Mouse (Mus musculus): ENCODE measurements at regions not wholly inside any gene's neighbourhood (a gene's known extent, or its start where the extent isn't known, plus 50 kb on each side); places are given as distances from the start of the nearest gene placed in this dataset.

GRCm38 (mm10) chr3:140179471-140179870 is 974.0 kb downstream of the Stpg2 start:
- DNase-seq: no peak
- intact Hi-C loops (cut with DNase I): no loop called here

GRCm38 (mm10) chr3:140182690-140183089 is 977.2 kb downstream of the Stpg2 start:
- intact Hi-C loops (cut with DNase I): no loop called here
- no peak for DNase-seq

- DNase-seq: no peak
- intact Hi-C loops (cut with DNase I): no loop called here
Measured at GRCm38 (mm10) chr3:140184899-140185525, 979.5 kb downstream of the Stpg2 start.

GRCm38 (mm10) chr3:140205914-140206313 is 1000.4 kb downstream of the Stpg2 start:
- no peak for DNase-seq
- intact Hi-C loops (cut with DNase I): no loop called here

GRCm38 (mm10) chr3:140221478-140221877 is 990.7 kb downstream of the Pdha2 start:
- intact Hi-C loops (cut with DNase I): no loop called here

GRCm38 (mm10) chr3:140230712-140231111 is 981.4 kb downstream of the Pdha2 start:
- intact Hi-C loops (cut with DNase I): no loop called here
- no peak for DNase-seq

More at GRCm38 (mm10) chr3:140221478-140221877, 990.7 kb downstream of the Pdha2 start:
- DNase-seq: no peak

GRCm38 (mm10) chr3:140233144-140233543 is 979.0 kb downstream of the Pdha2 start:
- intact Hi-C loops (cut with DNase I): no loop called here

DNA sequence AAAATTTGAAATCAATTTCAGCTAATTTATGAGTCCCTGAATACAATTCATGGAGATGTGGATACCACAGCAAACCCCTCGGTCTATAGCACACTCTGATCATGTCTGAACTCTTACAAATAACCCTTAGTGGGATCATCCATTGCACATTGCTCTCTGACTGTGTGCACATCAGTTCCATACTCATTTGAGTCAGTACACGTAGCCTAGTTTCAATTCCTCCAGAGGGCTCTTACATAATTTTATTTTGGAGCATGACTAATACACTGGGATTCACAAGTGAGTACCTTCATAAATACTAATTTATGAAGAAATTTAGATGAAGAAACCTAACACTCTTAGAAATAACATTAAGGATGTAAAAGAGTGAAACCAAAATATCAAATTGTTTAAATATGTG is 978.3 kb downstream of the Pdha2 start:
- intact Hi-C loops (cut with DNase I): no loop called here
- DNase-seq: no peak

More at GRCm38 (mm10) chr3:140233144-140233543, 979.0 kb downstream of the Pdha2 start:
- DNase-seq: no peak

DNA sequence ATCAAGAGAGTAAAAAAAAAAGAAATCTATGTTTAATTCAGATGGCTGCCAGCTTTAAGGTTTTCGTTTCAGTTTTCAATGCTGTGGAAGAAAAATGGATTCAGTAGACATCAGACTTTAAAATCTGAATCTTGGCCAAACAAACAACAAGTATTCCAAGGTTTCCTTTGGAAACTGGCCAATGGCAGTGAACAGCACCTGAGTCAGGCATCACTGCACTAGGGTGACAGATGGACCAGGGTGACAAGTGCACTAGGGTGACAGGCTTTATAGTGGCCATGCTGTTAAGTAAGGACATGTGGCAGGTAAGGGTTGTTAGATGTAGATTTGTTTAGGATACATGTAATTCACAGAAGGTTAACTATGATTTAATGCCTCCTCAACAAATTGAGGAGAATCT is 972.9 kb downstream of the Pdha2 start:
- no peak for DNase-seq
- intact Hi-C loops (cut with DNase I): no loop called here

Small RNA genes lying in the stretch of these regions (microRNA-seq; reads per million reads assigned to microRNA genes)
- gene Mir7j: 19.9 to 26.3 reads per million in 2 experiments
